Mouse (Mus musculus): ENCODE results near the gene Ace2.

DNA sequence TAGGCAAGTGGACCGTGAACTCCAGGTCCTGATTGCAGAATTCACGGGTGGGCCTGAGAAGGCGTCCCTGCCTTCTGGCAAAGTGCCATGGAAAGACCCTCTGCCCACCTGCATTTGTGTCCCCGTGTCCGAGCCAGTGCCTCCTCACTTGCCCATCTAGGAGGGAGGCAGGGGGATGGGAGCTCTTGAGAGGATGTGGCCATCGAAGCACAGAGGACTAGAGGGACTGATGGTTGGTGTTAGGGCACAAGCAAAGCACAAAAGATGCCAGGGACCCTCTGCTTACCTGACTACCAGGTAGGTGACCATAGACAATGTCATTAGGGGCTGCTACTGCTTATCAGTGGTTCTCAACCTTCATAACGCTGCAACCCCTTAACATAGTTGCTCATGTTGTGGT lies 36.9 kb upstream of the Ace2 start:
- TF ChIP-seq CTCF (IDR thresholded peaks at IDR 0.05; ENCODE audit: low read depth), result no peak
- TF ChIP-seq EP300 (optimal IDR thresholded peaks at IDR 0.05), result no peak

All from stomach, postnatal 0 days (tissue).